Mouse (Mus musculus) ES-E14 (cell line): ENCODE measurements around the gene Vtn.

Source experiments
- CHD2 ChIP-seq: IDR thresholded peaks from 2 replicates; pipeline ENCODE4 v1.6.1; 2014; ENCODE audit warnings: mild to moderate bottlenecking, low read depth, low read length, inconsistent platforms
- HCFC1 ChIP-seq: IDR thresholded peaks from 2 replicates; pipeline ENCODE4 v1.6.1; 2012; ENCODE audit warnings: low read length, inconsistent platforms, borderline replicate concordance; ENCODE audit not compliant: insufficient read depth
- MAFK ChIP-seq: IDR thresholded peaks from 2 replicates; pipeline ENCODE4 v1.6.1; 2014; ENCODE audit warnings: mild to moderate bottlenecking, low read depth, low read length, inconsistent platforms; ENCODE audit not compliant: insufficient read depth
- ZC3H11A ChIP-seq: IDR thresholded peaks from 2 replicates; pipeline ENCODE4 v1.6.1; 2012; ENCODE audit warnings: low read depth, mild to moderate bottlenecking, inconsistent platforms, low read length, borderline replicate concordance
- ZNF384 ChIP-seq: IDR thresholded peaks from 2 replicates; pipeline ENCODE4 v1.6.1; 2012; ENCODE audit warnings: low read depth, low read length, inconsistent platforms

GRCm38 (mm10) chr11:78450337-78450736 lies 48.6 kb upstream of the Vtn start:
- no peak for TF ChIP-seq CHD2
- TF ChIP-seq ZC3H11A = no peak
- TF ChIP-seq MAFK = no peak
- no peak for TF ChIP-seq HCFC1
- TF ChIP-seq ZNF384 = no peak
